Comparison of ENCODE assay signal across 9 mouse cellular contexts in the genomic region with DNA sequence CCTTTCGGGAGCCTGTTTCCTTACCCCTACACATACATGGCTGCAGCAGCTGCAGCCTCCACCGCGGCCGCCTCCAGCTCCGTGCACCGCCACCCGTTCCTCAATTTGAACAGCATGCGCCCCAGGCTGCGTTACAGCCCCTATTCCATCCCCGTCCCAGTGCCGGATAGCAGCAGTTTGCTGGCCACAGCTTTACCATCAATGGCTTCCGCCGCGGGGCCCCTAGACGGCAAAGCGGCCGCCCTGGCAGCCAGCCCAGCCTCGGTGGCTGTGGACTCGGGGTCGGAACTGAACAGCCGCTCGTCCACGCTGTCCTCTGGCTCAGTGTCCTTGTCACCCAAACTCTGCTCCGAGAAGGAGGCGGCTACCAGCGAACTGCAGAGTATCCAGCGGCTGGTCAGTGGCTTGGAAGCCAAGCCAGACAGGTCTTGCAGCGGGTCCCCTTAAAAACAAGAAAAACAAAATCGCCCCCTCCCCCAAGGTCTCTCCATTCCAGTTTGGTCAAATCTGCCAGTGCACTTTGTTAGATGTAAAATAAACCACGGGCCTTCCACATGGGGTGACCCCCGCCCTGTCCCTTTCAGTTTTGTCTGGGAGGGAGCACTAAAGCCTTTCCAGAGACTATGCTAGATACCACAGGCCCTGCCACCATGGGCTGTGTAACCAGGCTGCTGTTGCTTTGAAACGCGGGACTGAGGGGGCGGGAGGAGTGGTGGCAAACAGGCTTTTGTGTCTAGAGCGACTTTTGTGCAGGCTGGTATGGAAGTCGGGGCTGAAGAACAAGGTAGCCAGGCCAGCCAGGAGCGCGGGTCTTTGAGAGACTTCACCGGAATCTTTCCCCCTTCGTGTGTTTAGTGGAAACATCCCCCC. TPM values are rescaled to one million over a fixed set of nuclear protein-coding genes. Genes with fewer than 3 reads are reported as not detected.
DNase-seq lines count a peak whose midpoint lies in the region; ATAC-seq and TF ChIP-seq lines count a peak whose summit lies in the region.
"Had no signal": no experiment of that assay in that cellular context is flagged by ENCODE, and none has a peak within 500 bp of the region (broad histone marks: within the 10 kb centered on the region; RNA-seq: fewer than 3 reads in every experiment).

No protein-coding gene starts in this region.

- H3K4me3 ChIP-seq in midbrain, embryonic 10.5 days: peak overlapping the region; percentile 21; the same call in 1 of the 2 replicates
- no peak overlapping the region for H3K4me3 ChIP-seq in midbrain, embryonic 14.5 days (replicated peaks; ENCODE audit: low read depth, low read length)
- H3K4me3 ChIP-seq in intestine, postnatal 0 days (ENCODE audit: low read depth, low read length): no peak overlapping the region
- no peak overlapping the region for H3K4me3 ChIP-seq in neural tube, embryonic 11.5 days (ENCODE audit: low read depth, low read length)
- no peak overlapping the region for H3K4me3 ChIP-seq in midbrain, embryonic 16.5 days (ENCODE audit: low read depth, low read length)
- H3K4me3 ChIP-seq: stomach, embryonic 15.5 days had no signal

- no peak overlapping the region for H3K4me2 ChIP-seq in midbrain, embryonic 14.5 days (ENCODE audit: low read length)
- peak overlapping the region; percentile 24; the same call in 1 of the 2 replicates for H3K4me2 ChIP-seq in intestine, postnatal 0 days (replicated peaks; ENCODE audit: low read depth)
- H3K4me2 ChIP-seq in neural tube, embryonic 11.5 days (ENCODE audit: low read depth): no peak overlapping the region
- H3K4me2 ChIP-seq in midbrain, embryonic 16.5 days (ENCODE audit: low read length): no peak overlapping the region
- H3K4me2 ChIP-seq: stomach, embryonic 15.5 days had no signal

- peaks cover 33% of the 10 kb centered on the region for H3K4me1 ChIP-seq in midbrain, embryonic 10.5 days
- H3K4me1 ChIP-seq in midbrain, embryonic 14.5 days (ENCODE audit: control insufficient read depth, insufficient read depth, low read length): no peaks in the 10 kb centered on the region
- peaks cover 3% of the 10 kb centered on the region; the same call in 1 of the 2 replicates for H3K4me1 ChIP-seq in intestine, postnatal 0 days (replicated peaks; ENCODE audit: control insufficient read depth, insufficient read depth, low read length)
- H3K4me1 ChIP-seq in neural tube, embryonic 11.5 days (ENCODE audit: control insufficient read depth, insufficient read depth, low read length): 0 out of 2 replicates have a peak, but pooled peaks cover 2% of the 10 kb centered on the region
- no peaks in the 10 kb centered on the region for H3K4me1 ChIP-seq in midbrain, embryonic 16.5 days (ENCODE audit: control insufficient read depth, insufficient read depth, low read length)

- ATAC-seq in midbrain, embryonic 14.5 days (ENCODE audit: low FRiP score, low TSS enrichment): no peak
- ATAC-seq in common myeloid progenitor, adult 5-6 weeks (replicated peaks; ENCODE audit: low read depth, poor library complexity, severe bottlenecking): peak; percentile 64
- no peak for ATAC-seq in intestine, postnatal 0 days
- no peak for ATAC-seq in neural tube, embryonic 11.5 days (ENCODE audit: insufficient read depth, low FRiP score, low TSS enrichment)
- ATAC-seq in midbrain, embryonic 16.5 days: no peak

- no peak overlapping the region for H3K9ac ChIP-seq in midbrain, embryonic 14.5 days (replicated peaks; ENCODE audit: low read length)
- H3K9ac ChIP-seq in intestine, postnatal 0 days (ENCODE audit: low read depth, low read length): no peak overlapping the region
- no peak overlapping the region for H3K9ac ChIP-seq in neural tube, embryonic 11.5 days (ENCODE audit: low read length)
- no peak overlapping the region for H3K9ac ChIP-seq in midbrain, embryonic 16.5 days (ENCODE audit: low read depth, low read length)
- H3K9ac ChIP-seq: stomach, embryonic 15.5 days had no signal

- WGBS in midbrain, embryonic 10.5 days: 2% methylated on average over 40 of the region's 40 CpGs
- WGBS in midbrain, embryonic 14.5 days: under 1% methylated on average over 40 of the region's 40 CpGs
- whole genome bisulfite sequencing in intestine, postnatal 0 days: 64% methylated on average over 40 of the region's 40 CpGs
- 2% methylated on average over 40 of the region's 40 CpGs for WGBS in neural tube, embryonic 11.5 days
- WGBS in midbrain, embryonic 16.5 days: 2% methylated on average over 40 of the region's 40 CpGs

- H3K36me3 ChIP-seq in midbrain, embryonic 10.5 days: no peaks in the 10 kb centered on the region
- no peaks in the 10 kb centered on the region for H3K36me3 ChIP-seq in midbrain, embryonic 14.5 days (ENCODE audit: control insufficient read depth, insufficient read depth, low read length)
- H3K36me3 ChIP-seq in intestine, postnatal 0 days (ENCODE audit: control insufficient read depth, insufficient read depth): peaks cover 45% of the 10 kb centered on the region
- H3K36me3 ChIP-seq in neural tube, embryonic 11.5 days (ENCODE audit: control insufficient read depth, insufficient read depth, low read length): no peaks in the 10 kb centered on the region
- no peaks in the 10 kb centered on the region for H3K36me3 ChIP-seq in midbrain, embryonic 16.5 days (ENCODE audit: control insufficient read depth, insufficient read depth, low read length)
- H3K36me3 ChIP-seq: stomach, embryonic 15.5 days had no signal

- H3K27ac ChIP-seq in midbrain, embryonic 10.5 days (replicated peaks): no peak overlapping the region
- no peak overlapping the region for H3K27ac ChIP-seq in midbrain, embryonic 14.5 days (replicated peaks; ENCODE audit: low read depth, low read length)
- peak overlapping the region; percentile 15; the same call in 1 of the 2 replicates for H3K27ac ChIP-seq in intestine, postnatal 0 days (ENCODE audit: low read depth, low read length)
- H3K27ac ChIP-seq in neural tube, embryonic 11.5 days (ENCODE audit: low read depth, low read length): no peak overlapping the region
- H3K27ac ChIP-seq in midbrain, embryonic 16.5 days (ENCODE audit: low read length): no peak overlapping the region
- H3K27ac ChIP-seq: macrophage; stomach, embryonic 15.5 days had no signal

- H3K27me3 ChIP-seq in midbrain, embryonic 10.5 days (ENCODE audit: low read depth, poor library complexity, severe bottlenecking): peaks cover 100% of the 10 kb centered on the region
- peaks cover 93% of the 10 kb centered on the region for H3K27me3 ChIP-seq in midbrain, embryonic 14.5 days (ENCODE audit: control insufficient read depth, insufficient read depth, low read length)
- peaks cover 9% of the 10 kb centered on the region for H3K27me3 ChIP-seq in intestine, postnatal 0 days (replicated peaks; ENCODE audit: control insufficient read depth, insufficient read depth, low read length)
- H3K27me3 ChIP-seq in neural tube, embryonic 11.5 days (ENCODE audit: control insufficient read depth, insufficient read depth, low read length): peaks cover 95% of the 10 kb centered on the region
- peaks cover 81% of the 10 kb centered on the region for H3K27me3 ChIP-seq in midbrain, embryonic 16.5 days (ENCODE audit: control insufficient read depth, insufficient read depth, low read depth, low read length)

- no peak for TF ChIP-seq CTCF in intestine, postnatal 0 days (IDR thresholded peaks at IDR 0.05; ENCODE audit: low read depth)

- H3K9me3 ChIP-seq in midbrain, embryonic 10.5 days (replicated peaks): no peaks in the 10 kb centered on the region
- no peaks in the 10 kb centered on the region for H3K9me3 ChIP-seq in midbrain, embryonic 14.5 days (ENCODE audit: control insufficient read depth, low read length)
- no peaks in the 10 kb centered on the region for H3K9me3 ChIP-seq in intestine, postnatal 0 days (ENCODE audit: control insufficient read depth)
- no peaks in the 10 kb centered on the region for H3K9me3 ChIP-seq in neural tube, embryonic 11.5 days (ENCODE audit: control insufficient read depth, low read length)
- H3K9me3 ChIP-seq in midbrain, embryonic 16.5 days (replicated peaks; ENCODE audit: control insufficient read depth, low read length, poor library complexity, severe bottlenecking): no peaks in the 10 kb centered on the region
- H3K9me3 ChIP-seq: stomach, embryonic 15.5 days had no signal

- DNase-seq in midbrain, embryonic 10.5 days (ENCODE audit: low spot score): peak; percentile 59
- DNase-seq in midbrain, embryonic 14.5 days: no peak
- DNase-seq in neural tube, embryonic 11.5 days (ENCODE audit: low spot score): peak; percentile 39
- no peak for DNase-seq in ovary, postnatal 10 days (ENCODE audit: low spot score)

RNA-seq across cellular contexts. Expression of gene Tbx3, which starts 12.4 kb away (rescaled TPM):
- polyA plus RNA-seq in midbrain, embryonic 10.5 days (2016; fragmentation: Nextera tagmentation; extraction: Ambion mirVana): 3.9 and 7.2 TPM in 2 replicates
- 0.39 and 2.4 TPM in 2 replicates for polyA plus RNA-seq in midbrain, embryonic 14.5 days (2014; fragmentation: Nextera tagmentation; extraction: Ambion mirVana)
- total RNA-seq in common myeloid progenitor, adult 5-6 weeks (2017): not detected in 2 replicates
- polyA plus RNA-seq in intestine, postnatal 0 days (2015; fragmentation: Nextera tagmentation; extraction: Ambion mirVana): 30.6 and 42.6 TPM in 2 replicates
- 10.5 and 15.5 TPM in 2 replicates for polyA plus RNA-seq in neural tube, embryonic 11.5 days (2014; fragmentation: Nextera tagmentation; extraction: Ambion mirVana)
- 2.4 and 3.4 TPM in 2 replicates for polyA plus RNA-seq in midbrain, embryonic 16.5 days (2015; fragmentation: Nextera tagmentation; extraction: Ambion mirVana)
- polyA plus RNA-seq: macrophage had no signal

Comparison
In these comparisons a context has a peak if more than half of its experiments do, and no peak if none do; other contexts are left out.
1. DNase-seq: peak in midbrain, embryonic 10.5 days (single experiment) and neural tube, embryonic 11.5 days (single experiment); none in midbrain, embryonic 14.5 days (single experiment) and ovary, postnatal 10 days (single experiment).